7 mouse cellular contexts compared by ENCODE assay signal in the genomic region with DNA sequence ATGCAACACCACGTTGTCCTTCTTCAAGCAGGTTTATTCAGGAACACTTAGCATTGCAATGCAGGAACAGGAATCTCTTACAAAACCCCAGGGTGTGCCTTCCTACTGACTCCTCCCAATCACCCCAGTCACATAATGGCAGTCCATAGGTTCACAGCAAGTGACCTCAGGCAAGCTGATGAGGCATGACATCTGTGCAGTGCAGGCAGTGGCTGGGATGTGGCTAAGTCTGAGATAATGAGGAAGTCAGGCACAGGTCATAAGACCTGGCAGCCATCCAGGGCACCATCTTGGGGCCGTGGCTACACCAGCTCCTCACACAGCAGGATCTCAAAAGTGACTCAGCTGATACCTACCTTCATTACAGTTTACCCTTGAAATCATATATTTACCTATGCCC.
DNase-seq lines count a peak whose midpoint lies in the region; ATAC-seq and TF ChIP-seq lines count a peak whose summit lies in the region.
"Not testable (repeated sequence)": the region's sequence is repeated elsewhere in the genome, so short reads cannot be mapped to it uniquely, and the experiment has no call there.

No protein-coding gene starts in this region.

- not testable (repeated sequence) for H3K27me3 ChIP-seq in ES-Bruce4 (ENCODE audit: control insufficient read depth, insufficient read depth, low read length, poor library complexity, severe bottlenecking); embryonic facial prominence, embryonic 12.5 days; intestine, embryonic 16.5 days (replicated peaks; ENCODE audit: control insufficient read depth, insufficient read depth, low read length); stomach, embryonic 15.5 days (replicated peaks)

- H3K4me1 ChIP-seq in ES-Bruce4 (ENCODE audit: control insufficient read depth, insufficient read depth, low read length); bone marrow macrophage, adult 2 months (ENCODE audit: control insufficient read depth, insufficient read depth, low read length); embryonic facial prominence, embryonic 12.5 days; intestine, embryonic 16.5 days (ENCODE audit: control insufficient read depth, insufficient read depth, low read length); stomach, embryonic 15.5 days: not testable (repeated sequence)

- intact Hi-C loops in left cerebral cortex, postnatal 4 days (cut with DNase I) = not testable (repeated sequence)

- H3K9me3 ChIP-seq in ES-Bruce4 (replicated peaks; ENCODE audit: control insufficient read depth, insufficient read depth, low read length, poor library complexity, severe bottlenecking); embryonic facial prominence, embryonic 12.5 days; intestine, embryonic 16.5 days (ENCODE audit: control insufficient read depth, low read length); stomach, embryonic 15.5 days: not testable (repeated sequence)

- 40% methylated on average over 2 of the region's 2 CpGs for WGBS in embryonic facial prominence, embryonic 12.5 days
- WGBS in intestine, embryonic 16.5 days = 27% methylated on average over 2 of the region's 2 CpGs
- 44% methylated on average over 2 of the region's 2 CpGs for WGBS in stomach, embryonic 15.5 days

- TF ChIP-seq EP300 in ES-Bruce4 (IDR thresholded peaks at IDR 0.05; ENCODE audit: insufficient read depth, low read depth, low read length) = not testable (repeated sequence)

- peak; percentile 27 for DNase-seq in MN1 (ENCODE audit: low spot score)
- peak; percentile 1 for DNase-seq in left cerebral cortex, postnatal 4 days

- H3K4me3 ChIP-seq in ES-Bruce4 (ENCODE audit: low read depth, low read length); bone marrow macrophage, adult 2 months (ENCODE audit: insufficient read depth, low read length); embryonic facial prominence, embryonic 12.5 days; intestine, embryonic 16.5 days (ENCODE audit: low read length); stomach, embryonic 15.5 days (replicated peaks): not testable (repeated sequence)

- H3K4me2 ChIP-seq in embryonic facial prominence, embryonic 12.5 days (replicated peaks); intestine, embryonic 16.5 days (ENCODE audit: low read depth, low read length); stomach, embryonic 15.5 days: not testable (repeated sequence)

- H3K36me3 ChIP-seq in ES-Bruce4 (ENCODE audit: control insufficient read depth, insufficient read depth, low read length, poor library complexity, severe bottlenecking); embryonic facial prominence, embryonic 12.5 days; intestine, embryonic 16.5 days (ENCODE audit: control insufficient read depth, insufficient read depth, low read length); stomach, embryonic 15.5 days: not testable (repeated sequence)

- H3K9ac ChIP-seq in ES-Bruce4 (ENCODE audit: low read depth, poor library complexity, severe bottlenecking); embryonic facial prominence, embryonic 12.5 days; intestine, embryonic 16.5 days (ENCODE audit: low read depth, low read length); stomach, embryonic 15.5 days: not testable (repeated sequence)

- ATAC-seq in embryonic facial prominence, embryonic 12.5 days (ENCODE audit: insufficient number of reproducible peaks, insufficient read depth, low FRiP score, low TSS enrichment) = 0 out of 2 replicates have a peak, but pooled peaks have one; percentile 35
- peak; percentile 64; the same call in 1 of the 2 replicates for ATAC-seq in intestine, embryonic 16.5 days
- ATAC-seq in stomach, embryonic 15.5 days (ENCODE audit: insufficient read depth, low FRiP score, low read depth) = 0 out of 2 replicates have a peak, but pooled peaks have one; percentile 10

- 0 out of 2 replicates have a peak overlapping the region, but pooled peaks have one; percentile 6 for H3K27ac ChIP-seq in ES-Bruce4 (ENCODE audit: insufficient read depth, low read length)
- peak overlapping the region; percentile 75 for H3K27ac ChIP-seq in bone marrow macrophage, adult 2 months (ENCODE audit: insufficient read depth, low read depth, low read length)
- not testable (repeated sequence) for H3K27ac ChIP-seq in embryonic facial prominence, embryonic 12.5 days; intestine, embryonic 16.5 days (ENCODE audit: low read length); stomach, embryonic 15.5 days

- TF ChIP-seq POLR2A in ES-Bruce4 (IDR thresholded peaks at IDR 0.05; ENCODE audit: insufficient read depth, low read length); bone marrow macrophage, adult 2 months (IDR thresholded peaks at IDR 0.05; ENCODE audit: borderline replicate concordance, low read depth, low read length): not testable (repeated sequence)

- TF ChIP-seq CTCF in ES-Bruce4 (IDR thresholded peaks at IDR 0.05; ENCODE audit: low read depth, low read length); bone marrow macrophage, adult 2 months (IDR thresholded peaks at IDR 0.05; ENCODE audit: low read depth, low read length): not testable (repeated sequence)

Comparison
In these comparisons a context has a peak if more than half of its experiments do, and no peak if none do; other contexts are left out.
1. ATAC-seq: peak in every context shown above with its lines; median percentile 64 in intestine, embryonic 16.5 days; 35 in embryonic facial prominence, embryonic 12.5 days; 10 in stomach, embryonic 15.5 days.